Mouse (Mus musculus) stomach, postnatal 0 days (tissue): ENCODE results near the gene 4931406P16Rik.

ENCODE experiments used
- CTCF ChIP-seq: IDR thresholded peaks from 2 replicates; pipeline ENCODE4 v1.5.1; 2016; ENCODE audit warnings: antibody characterized with exemption, low read depth, mild to moderate bottlenecking, moderate library complexity
- EP300 ChIP-seq: optimal IDR thresholded peaks from 2 replicates; pipeline ENCODE3; 2016; ENCODE audit warnings: antibody characterized with exemption

DNA sequence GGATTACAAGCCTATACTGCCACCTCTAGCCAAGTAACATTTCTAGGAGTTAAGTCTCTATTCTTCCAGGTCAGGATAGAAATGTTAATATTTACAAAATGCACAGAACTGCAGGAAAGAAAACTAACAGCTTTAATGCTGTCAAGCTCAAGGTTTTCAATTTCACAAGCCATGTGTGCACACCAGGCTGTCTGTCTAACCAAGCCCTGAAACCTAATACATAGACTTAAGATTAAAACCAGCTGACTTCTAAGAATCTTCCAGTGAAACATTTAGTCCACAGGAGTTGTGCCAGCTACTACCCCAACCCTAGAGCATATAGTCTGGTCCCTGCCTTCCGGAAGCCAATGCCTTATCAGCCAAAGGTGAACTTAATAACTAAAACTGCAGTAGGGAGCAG is 54.9 kb downstream of the 4931406P16Rik start:
- TF ChIP-seq CTCF (no peak), EP300 (no peak)
